Mouse (Mus musculus) stomach, postnatal 0 days (tissue): ENCODE measurements around the gene Lin28a. TPM values are rescaled to one million over a fixed set of nuclear protein-coding genes. Genes with fewer than 3 reads are reported as not detected.

Source experiments
- ATAC-seq: fragments of 200-750 bp; cut with Nextera tagmentation; 2 replicates; pipeline ENCODE4 v1.8.0; 2017; ENCODE audit not compliant: low FRiP score, low TSS enrichment
- DNase-seq: peaks from one replicate; pipeline ENCODE4 v3.0.0-alpha.2; 2016; ENCODE audit warnings: low spot score
- H3K27ac ChIP-seq: fragments of 300-500 bp; sonication (generic); replicated peaks from 2 replicates; pipeline ENCODE4 v1.5.1; 2014; ENCODE audit warnings: mild to moderate bottlenecking, control low read depth
- H3K27me3 ChIP-seq: fragments of 300-500 bp; sonication (generic); 2 replicates; pipeline ENCODE4 v1.6.1; 2014; ENCODE audit warnings: low read length; ENCODE audit not compliant: control insufficient read depth, insufficient read depth
- H3K36me3 ChIP-seq: fragments of 300-500 bp; sonication (generic); 2 replicates; pipeline ENCODE4 v1.6.1; 2014; ENCODE audit warnings: low read length, mixed read lengths; ENCODE audit not compliant: control insufficient read depth, insufficient read depth
- H3K4me1 ChIP-seq: fragments of 300-500 bp; sonication (generic); replicated peaks from 2 replicates; pipeline ENCODE4 v1.6.1; 2014; ENCODE audit warnings: antibody characterized with exemption; ENCODE audit not compliant: control insufficient read depth, insufficient read depth
- H3K4me2 ChIP-seq: fragments of 300-500 bp; sonication (generic); replicated peaks from 2 replicates; pipeline ENCODE4 v1.6.1; 2014; ENCODE audit warnings: low read depth, mild to moderate bottlenecking, control low read depth, moderate library complexity
- H3K4me3 ChIP-seq: fragments of 300-500 bp; sonication (generic); 2 replicates; pipeline ENCODE4 v1.5.1; 2014; ENCODE audit warnings: low read depth, low read length, control low read depth
- H3K9ac ChIP-seq: fragments of 300-500 bp; sonication (generic); 2 replicates; pipeline ENCODE4 v1.6.1; 2014; ENCODE audit warnings: mild to moderate bottlenecking, low read length, control low read depth, mixed read lengths
- H3K9me3 ChIP-seq: fragments of 300-500 bp; sonication (generic); 2 replicates; pipeline ENCODE4 v1.6.1; 2016; ENCODE audit warnings: low read length; ENCODE audit not compliant: control insufficient read depth
- CTCF ChIP-seq: IDR thresholded peaks from 2 replicates; pipeline ENCODE4 v1.5.1; 2016; ENCODE audit warnings: antibody characterized with exemption, low read depth, mild to moderate bottlenecking, moderate library complexity
- EP300 ChIP-seq: optimal IDR thresholded peaks from 2 replicates; pipeline ENCODE3; 2016; ENCODE audit warnings: antibody characterized with exemption
- WGBS: fragments of 180-500 bp; shearing (Covaris S2); extraction: QIAGEN DNeasy Blood & Tissue Kit; methylation state at CpG from one replicate; pipeline ENCODE4 v1.1.7; 2014; 5-methylcytosine and 5-hydroxymethylcytosine counted together
- polyA plus RNA-seq: library from polyadenylated mRNA; unstranded; fragments of >200 nt; fragmentation: Nextera tagmentation; extraction: Ambion mirVana; gene quantifications from 2 replicates; pipeline ENCODE4 v1.2.1, GENCODE M21; 2015

Lin28a gene
- polyA plus RNA-seq, 1 experiment from 2014 or later = not detected

GRCm38 (mm10) chr4:134035953-134036352 lies 17.3 kb upstream of the Lin28a start:
- no peak overlapping the region for H3K4me3 ChIP-seq
- no peaks in the 10 kb centered on the region for H3K9me3 ChIP-seq
- H3K27me3 ChIP-seq = no peaks in the 10 kb centered on the region
- ATAC-seq (peak; percentile 64), DNase-seq (peak; percentile 87)
- H3K27ac ChIP-seq = no peak overlapping the region
- H3K36me3 ChIP-seq = no peaks in the 10 kb centered on the region
- no peaks in the 10 kb centered on the region for H3K4me1 ChIP-seq
- 4% methylated on average over 16 of the region's 16 CpGs for WGBS
- no peak overlapping the region for H3K4me2 ChIP-seq
- H3K9ac ChIP-seq = no peak overlapping the region
- peak; percentile 98 for TF ChIP-seq CTCF
- no peak for TF ChIP-seq EP300

- Histone ChIP-seq H3K27ac (no peak overlapping the region), H3K27me3 (no peaks in the 10 kb centered on the region), H3K9ac (no peak overlapping the region), H3K4me3 (no peak overlapping the region), H3K9me3 (no peaks in the 10 kb centered on the region), H3K4me2 (no peak overlapping the region), H3K36me3 (no peaks in the 10 kb centered on the region), H3K4me1 (no peaks in the 10 kb centered on the region)
- 53% methylated on average over 9 of the region's 9 CpGs for WGBS
- no peak for DNase-seq
- ATAC-seq = no peak
- TF ChIP-seq EP300 = no peak
- no peak for TF ChIP-seq CTCF
These were observed 7.2 kb upstream of the Lin28a start for GRCm38 (mm10) chr4:134025802-134026201.

GRCm38 (mm10) chr4:134020621-134021020 lies 2.0 kb upstream of the Lin28a start:
- H3K36me3 ChIP-seq = no peaks in the 10 kb centered on the region
- DNase-seq (peak; percentile 86), ATAC-seq (no peak; the same call in 1 of the 2 replicates)
- H3K9me3 ChIP-seq = no peaks in the 10 kb centered on the region
- no peak overlapping the region for H3K4me2 ChIP-seq
- H3K9ac ChIP-seq = no peak overlapping the region
- no peak overlapping the region for H3K27ac ChIP-seq
- peaks cover 15% of the 10 kb centered on the region; the same call in 1 of the 2 replicates for H3K27me3 ChIP-seq
- no peak overlapping the region for H3K4me3 ChIP-seq
- WGBS = 2% methylated on average over 11 of the region's 11 CpGs
- H3K4me1 ChIP-seq = no peaks in the 10 kb centered on the region
- 0 out of 2 replicates have a peak, but pooled peaks have one; percentile 5 for TF ChIP-seq CTCF
- TF ChIP-seq EP300 = no peak

- no peak overlapping the region for H3K9ac ChIP-seq
- no peak overlapping the region for H3K4me2 ChIP-seq
- no peak overlapping the region for H3K27ac ChIP-seq
- TF ChIP-seq CTCF (no peak), EP300 (no peak)
- no peak overlapping the region for H3K4me3 ChIP-seq
- peaks cover 15% of the 10 kb centered on the region; the same call in 1 of the 2 replicates for H3K27me3 ChIP-seq
- H3K4me1 ChIP-seq = no peaks in the 10 kb centered on the region
- H3K36me3 ChIP-seq = no peaks in the 10 kb centered on the region
- no peak for ATAC-seq
- 3% methylated on average over 16 of the region's 16 CpGs for WGBS
- H3K9me3 ChIP-seq = no peaks in the 10 kb centered on the region
- no peak for DNase-seq
These were observed 1.2 kb upstream of the Lin28a start for GRCm38 (mm10) chr4:134019641-134020351.

GRCm38 (mm10) chr4:134019210-134019609 lies 569 bp upstream of the Lin28a start:
- H3K27ac ChIP-seq = no peak overlapping the region
- no peak overlapping the region for H3K4me3 ChIP-seq
- no peak for ATAC-seq
- 3% methylated on average over 8 of the region's 10 CpGs for WGBS
- no peak for TF ChIP-seq EP300
- H3K9ac ChIP-seq = no peak overlapping the region
- peaks cover 15% of the 10 kb centered on the region; the same call in 1 of the 2 replicates for H3K27me3 ChIP-seq
- H3K9me3 ChIP-seq = no peaks in the 10 kb centered on the region
- no peaks in the 10 kb centered on the region for H3K36me3 ChIP-seq
- no peak overlapping the region for H3K4me2 ChIP-seq
- no peaks in the 10 kb centered on the region for H3K4me1 ChIP-seq
- no peak for DNase-seq

- no peak overlapping the region for H3K27ac ChIP-seq
- DNase-seq (no peak), ATAC-seq (no peak)
- TF ChIP-seq EP300 (no peak), CTCF (no peak)
- H3K4me1 ChIP-seq = no peaks in the 10 kb centered on the region
- H3K9me3 ChIP-seq = no peaks in the 10 kb centered on the region
- no peak overlapping the region for H3K4me2 ChIP-seq
- WGBS = 1% methylated on average over 46 of the region's 46 CpGs
- peaks cover 15% of the 10 kb centered on the region; the same call in 1 of the 2 replicates for H3K27me3 ChIP-seq
- H3K36me3 ChIP-seq = no peaks in the 10 kb centered on the region
- no peak overlapping the region for H3K4me3 ChIP-seq
- H3K9ac ChIP-seq = no peak overlapping the region
These were observed 433 bp downstream of the Lin28a start for GRCm38 (mm10) chr4:134018038-134018778.
